Mouse (Mus musculus) heart, embryonic 15.5 days (tissue): ENCODE data around the gene Olfr876. TPM values are rescaled to one million over a fixed set of nuclear protein-coding genes. Genes with fewer than 3 reads are reported as not detected.
"Not testable (repeated sequence)": the region's sequence is repeated elsewhere in the genome, so short reads cannot be mapped to it uniquely, and the experiment has no call there.

Experiments used
- ATAC-seq: fragments of 200-750 bp; cut with Nextera tagmentation; replicated peaks from 2 replicates; pipeline ENCODE4 v1.8.0; 2017; ENCODE audit warnings: low read depth, moderate TSS enrichment; ENCODE audit not compliant: insufficient number of reproducible peaks, insufficient read depth, low FRiP score
- H3K27ac ChIP-seq: fragments of 300-500 bp; sonication (generic); 2 replicates; pipeline ENCODE4 v1.5.1; 2015; ENCODE audit warnings: mild to moderate bottlenecking, inconsistent platforms
- H3K27me3 ChIP-seq: fragments of 300-500 bp; sonication (generic); 2 replicates; pipeline ENCODE4 v1.6.1; 2015; ENCODE audit warnings: inconsistent platforms
- H3K36me3 ChIP-seq: fragments of 300-500 bp; sonication (generic); 2 replicates; pipeline ENCODE4 v1.6.1; 2015; ENCODE audit warnings: mild to moderate bottlenecking, inconsistent platforms
- H3K4me1 ChIP-seq: fragments of 300-500 bp; sonication (generic); replicated peaks from 2 replicates; pipeline ENCODE4 v1.6.1; 2015; ENCODE audit warnings: inconsistent platforms
- H3K4me2 ChIP-seq: fragments of 300-500 bp; sonication (generic); 2 replicates; pipeline ENCODE4 v1.6.1; 2015; ENCODE audit warnings: inconsistent platforms, mild to moderate bottlenecking, moderate library complexity
- H3K4me3 ChIP-seq: fragments of 300-500 bp; sonication (generic); 2 replicates; pipeline ENCODE4 v1.5.1; 2015; ENCODE audit warnings: mild to moderate bottlenecking, inconsistent platforms
- H3K9ac ChIP-seq: fragments of 300-500 bp; sonication (generic); 2 replicates; pipeline ENCODE4 v1.6.1; 2015; ENCODE audit warnings: mild to moderate bottlenecking, inconsistent platforms
- H3K9me3 ChIP-seq: fragments of 300-500 bp; sonication (generic); replicated peaks from 2 replicates; pipeline ENCODE4 v1.6.1; 2016; ENCODE audit warnings: inconsistent platforms
- WGBS: fragments of 180-500 bp; shearing (Covaris S2); methylation state at CpG from one replicate; pipeline ENCODE4 v1.1.7; 2015; ENCODE audit warnings: mixed read lengths; 5-methylcytosine and 5-hydroxymethylcytosine counted together
- polyA plus RNA-seq: library from polyadenylated mRNA; unstranded; fragments of >200 nt; fragmentation: Nextera tagmentation; extraction: Ambion mirVana; gene quantifications from 2 replicates; pipeline ENCODE4 v1.2.1, GENCODE M21; 2015

Olfr876 gene
- polyA plus RNA-seq: not detected in 2 replicates

GRCm38 (mm10) chr9:37802731-37803130 lies at the start of gene Olfr876:
TSS of gene Olfr876 (plus strand) at chr9:37803031.
- no peak within 1 kb of the TSS for H3K4me3 ChIP-seq
- no peak within 1 kb of the TSS for H3K9ac ChIP-seq
- H3K4me2 ChIP-seq: no peak within 1 kb of the TSS
- no peaks in the 10 kb centered on the region for H3K9me3 ChIP-seq
- no peaks in the 10 kb centered on the region for H3K27me3 ChIP-seq
- H3K4me1 ChIP-seq: no peaks in the 10 kb centered on the region
- H3K36me3 ChIP-seq: no peaks in the 10 kb centered on the region
- H3K27ac ChIP-seq: no peak within 1 kb of the TSS
- ATAC-seq: no peak

GRCm38 (mm10) chr9:37761728-37762127 lies 41.1 kb upstream of the Olfr876 start:
- H3K4me1 ChIP-seq: no peaks in the 10 kb centered on the region
- H3K27me3 ChIP-seq: no peaks in the 10 kb centered on the region
- H3K27ac ChIP-seq: no peak overlapping the region
- ATAC-seq: no peak
- no peak overlapping the region for H3K4me3 ChIP-seq
- no peaks in the 10 kb centered on the region for H3K9me3 ChIP-seq
- H3K36me3 ChIP-seq: no peaks in the 10 kb centered on the region
- no peak overlapping the region for H3K9ac ChIP-seq
- H3K4me2 ChIP-seq: no peak overlapping the region
- WGBS: 71% methylated on average over 2 of the region's 2 CpGs

GRCm38 (mm10) chr9:37762541-37762940 lies 40.3 kb upstream of the Olfr876 start:
- no peaks in the 10 kb centered on the region for H3K27me3 ChIP-seq
- ATAC-seq: no peak
- H3K36me3 ChIP-seq: no peaks in the 10 kb centered on the region
- H3K9me3 ChIP-seq: no peaks in the 10 kb centered on the region
- H3K4me1 ChIP-seq: no peaks in the 10 kb centered on the region
- H3K9ac ChIP-seq: no peak overlapping the region
- no peak overlapping the region for H3K27ac ChIP-seq
- 33% methylated on average over 2 of the region's 2 CpGs for WGBS
- no peak overlapping the region for H3K4me3 ChIP-seq
- H3K4me2 ChIP-seq: no peak overlapping the region

- WGBS: 55% methylated on average over 2 of the region's 2 CpGs
- H3K36me3 ChIP-seq: no peaks in the 10 kb centered on the region
- no peak for ATAC-seq
- no peak overlapping the region for H3K9ac ChIP-seq
- H3K4me3 ChIP-seq: no peak overlapping the region
- no peaks in the 10 kb centered on the region for H3K27me3 ChIP-seq
- no peaks in the 10 kb centered on the region for H3K4me1 ChIP-seq
- H3K9me3 ChIP-seq: no peaks in the 10 kb centered on the region
- H3K27ac ChIP-seq: no peak overlapping the region
- H3K4me2 ChIP-seq: no peak overlapping the region
These were observed 32.2 kb upstream of the Olfr876 start for GRCm38 (mm10) chr9:37770661-37771060.

- 22% methylated on average over 2 of the region's 2 CpGs for WGBS
- ATAC-seq: no peak
- H3K9me3 ChIP-seq: no peaks in the 10 kb centered on the region
These were observed 31.1 kb upstream of the Olfr876 start, which contains the start of gene Olfr875 for GRCm38 (mm10) chr9:37771759-37772158. TSS of gene Olfr875 (plus strand) at chr9:37771857.

GRCm38 (mm10) chr9:37782766-37783260 lies 20.0 kb upstream of the Olfr876 start:
- Histone ChIP-seq H3K9ac (peak overlapping the region; percentile 33; the same call in 1 of the 2 replicates), H3K9me3 (no peaks in the 10 kb centered on the region), H3K4me1 (peaks cover 7% of the 10 kb centered on the region), H3K4me3 (peak overlapping the region; percentile 36), H3K27me3 (no peaks in the 10 kb centered on the region), H3K4me2 (peak overlapping the region; percentile 62), H3K27ac (no peak overlapping the region), H3K36me3 (no peaks in the 10 kb centered on the region)
- WGBS: 4% methylated on average over 7 of the region's 7 CpGs
- ATAC-seq: peak; percentile 69

More at GRCm38 (mm10) chr9:37771759-37772158, 31.1 kb upstream of the Olfr876 start, which contains the start of gene Olfr875:
- Histone ChIP-seq H3K4me3 (no peak within 1 kb of the TSS), H3K4me2 (no peak within 1 kb of the TSS), H3K27me3 (no peaks in the 10 kb centered on the region), H3K36me3 (no peaks in the 10 kb centered on the region), H3K4me1 (no peaks in the 10 kb centered on the region), H3K27ac (no peak within 1 kb of the TSS), H3K9ac (no peak within 1 kb of the TSS)

- H3K36me3 ChIP-seq, H3K27ac ChIP-seq, H3K4me1 ChIP-seq, H3K4me3 ChIP-seq, ATAC-seq, H3K9me3 ChIP-seq, H3K9ac ChIP-seq, H3K27me3 ChIP-seq: not testable (repeated sequence)
- H3K4me2 ChIP-seq: peak overlapping the region; percentile 62
- whole genome bisulfite sequencing: 65% methylated on average over 11 of the region's 15 CpGs
These were observed 19.1 kb upstream of the Olfr876 start for GRCm38 (mm10) chr9:37783394-37784387.

- no peak overlapping the region for H3K4me3 ChIP-seq
- H3K9ac ChIP-seq: no peak overlapping the region
- no peak for ATAC-seq
- H3K4me1 ChIP-seq: peaks cover 7% of the 10 kb centered on the region
- no peaks in the 10 kb centered on the region for H3K36me3 ChIP-seq
- H3K27me3 ChIP-seq: no peaks in the 10 kb centered on the region
- H3K9me3 ChIP-seq: no peaks in the 10 kb centered on the region
- H3K27ac ChIP-seq: no peak overlapping the region
- no peak overlapping the region for H3K4me2 ChIP-seq
- WGBS: 52% methylated on average over 2 of the region's 2 CpGs
These were observed 16.4 kb upstream of the Olfr876 start for GRCm38 (mm10) chr9:37786411-37786810.

- H3K9ac ChIP-seq: no peak overlapping the region
- H3K4me3 ChIP-seq: no peak overlapping the region
- H3K36me3 ChIP-seq: no peaks in the 10 kb centered on the region
- no peak for ATAC-seq
- 81% methylated on average over 4 of the region's 4 CpGs for WGBS
- H3K27ac ChIP-seq: no peak overlapping the region
- H3K4me2 ChIP-seq: no peak overlapping the region
- no peaks in the 10 kb centered on the region for H3K27me3 ChIP-seq
- no peaks in the 10 kb centered on the region for H3K9me3 ChIP-seq
- H3K4me1 ChIP-seq: no peaks in the 10 kb centered on the region
These were observed 776 bp upstream of the Olfr876 start for GRCm38 (mm10) chr9:37802055-37802454.

GRCm38 (mm10) chr9:37807235-37807634 lies 4.4 kb downstream of the Olfr876 start:
- no peaks in the 10 kb centered on the region for H3K9me3 ChIP-seq
- H3K36me3 ChIP-seq: no peaks in the 10 kb centered on the region
- no peaks in the 10 kb centered on the region for H3K27me3 ChIP-seq
- no peak overlapping the region for H3K4me2 ChIP-seq
- no peak overlapping the region for H3K4me3 ChIP-seq
- no peak for ATAC-seq
- no peak overlapping the region for H3K9ac ChIP-seq
- H3K4me1 ChIP-seq: peaks cover 3% of the 10 kb centered on the region; the same call in 1 of the 2 replicates
- H3K27ac ChIP-seq: no peak overlapping the region

GRCm38 (mm10) chr9:37808456-37808855 lies 5.6 kb downstream of the Olfr876 start:
- 64% methylated on average over 3 of the region's 3 CpGs for WGBS
- no peak overlapping the region for H3K27ac ChIP-seq
- H3K27me3 ChIP-seq: no peaks in the 10 kb centered on the region

More at GRCm38 (mm10) chr9:37808456-37808855, 5.6 kb downstream of the Olfr876 start:
- no peak for ATAC-seq
- H3K4me3 ChIP-seq: no peak overlapping the region
- no peak overlapping the region for H3K4me2 ChIP-seq
- no peaks in the 10 kb centered on the region for H3K36me3 ChIP-seq
- H3K9ac ChIP-seq: no peak overlapping the region
- peaks cover 3% of the 10 kb centered on the region; the same call in 1 of the 2 replicates for H3K4me1 ChIP-seq
- H3K9me3 ChIP-seq: no peaks in the 10 kb centered on the region
